Mouse (Mus musculus) liver, adult 2 months (tissue): ENCODE data around the gene Kpna1.
"Not testable (repeated sequence)": the region's sequence is repeated elsewhere in the genome, so short reads cannot be mapped to it uniquely, and the experiment has no call there.

Experiments
- CTCF ChIP-seq: fragments of 200-500 bp; IDR thresholded peaks from 2 replicates; pipeline ENCODE4 v1.5.1; 2011; ENCODE audit warnings: low read depth, low read length, control low read depth
- POLR2A ChIP-seq: fragments of 200-500 bp; IDR thresholded peaks from 2 replicates; pipeline ENCODE4 v1.6.1; 2011; ENCODE audit warnings: low read length, control low read depth; ENCODE audit not compliant: insufficient read depth; ENCODE audit errors: extremely low read depth

DNA sequence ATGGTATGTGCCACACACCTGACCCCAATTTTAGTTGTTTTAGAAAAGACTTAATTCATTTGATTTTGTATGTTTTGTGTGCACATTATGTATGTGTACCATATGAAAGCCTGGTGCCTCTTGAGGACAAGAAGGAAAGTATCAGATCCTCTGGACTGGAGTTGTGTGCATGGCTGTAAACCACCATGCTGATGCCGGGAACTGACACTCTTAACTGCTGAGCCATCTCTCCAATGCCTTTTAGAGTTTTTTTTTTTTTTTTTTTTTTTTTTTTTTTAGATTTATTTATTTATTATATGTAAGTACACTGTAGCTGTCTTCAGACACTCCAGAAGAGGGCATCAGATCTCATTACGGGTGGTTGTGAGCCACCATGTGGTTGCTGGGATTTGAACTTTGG, 49.6 kb downstream of the Kpna1 start:
- TF ChIP-seq POLR2A, CTCF: not testable (repeated sequence)
